Mouse (Mus musculus) effector memory CD4-positive, alpha-beta T cell, adult 7 months (primary cell): Measurements from ENCODE around the gene Tfcp2. TPM values are rescaled to one million over a fixed set of nuclear protein-coding genes. Genes with fewer than 3 reads are reported as not detected.

ENCODE experiments used
- polyA plus RNA-seq: library from polyadenylated mRNA; unstranded; fragments of 100-300 nt; shearing (Covaris generic); gene quantifications from one replicate; pipeline ENCODE4 v1.2.1, GENCODE M21; 2017

The Tfcp2 gene
- polyA plus RNA-seq, result 5.0 TPM

GRCm38 (mm10) chr15:100551326-100552307, at the start of gene Tfcp2:
Gene Tfcp2 (minus strand): TSS chr15:100552008.

GRCm38 (mm10) chr15:100599276-100600046, 47.7 kb upstream of the Tfcp2 start, which contains the start of gene Pou6f1:
Gene Pou6f1 (minus strand): TSS chr15:100599984.

GRCm38 (mm10) chr15:100495102-100495501, 56.7 kb downstream of the Tfcp2 start, which contains the start of gene Csrnp2:
Gene Csrnp2 (minus strand): TSS chr15:100495488.

GRCm38 (mm10) chr15:100468295-100469188, 83.3 kb downstream of the Tfcp2 start, which contains the start of gene Letmd1:
Gene Letmd1 (plus strand): TSS chr15:100469023.

Other genes with a start within 250 kb of the Tfcp2 start
- 15.0 TPM for gene Mettl7a1, start 247.9 kb downstream of the Tfcp2 start, polyA plus RNA-seq
- gene Mettl7a3, start 217.1 kb downstream of the Tfcp2 start, polyA plus RNA-seq, result not detected
- gene Methig1, start 198.9 kb downstream of the Tfcp2 start, polyA plus RNA-seq, result not detected
- gene Mettl7a2, start 198.8 kb downstream of the Tfcp2 start, polyA plus RNA-seq, result not detected
- gene Higd1c, start 187.5 kb downstream of the Tfcp2 start, polyA plus RNA-seq, result not detected
- 0.51 TPM for gene Gm5475, start 129.9 kb downstream of the Tfcp2 start, polyA plus RNA-seq
- gene Slc11a2, start 126.9 kb downstream of the Tfcp2 start, polyA plus RNA-seq, result 36.9 TPM
- 31.8 TPM for gene Letmd1, start 83.0 kb downstream of the Tfcp2 start, polyA plus RNA-seq
- 9.5 TPM for gene Csrnp2, start 56.5 kb downstream of the Tfcp2 start, polyA plus RNA-seq
- 202 TPM for gene Pou6f1, start 48.0 kb upstream of the Tfcp2 start, polyA plus RNA-seq
- 758 TPM for gene Dazap2, start 63.3 kb upstream of the Tfcp2 start, polyA plus RNA-seq
- gene Smagp, start 84.9 kb upstream of the Tfcp2 start, polyA plus RNA-seq, result not detected
- gene Bin2, start 117.5 kb upstream of the Tfcp2 start, polyA plus RNA-seq, result 853 TPM
- 12.7 TPM for gene Cela1, start 135.9 kb upstream of the Tfcp2 start, polyA plus RNA-seq
- gene Galnt6, start 177.4 kb upstream of the Tfcp2 start, polyA plus RNA-seq, result 137 TPM
- gene Slc4a8, start 209.7 kb upstream of the Tfcp2 start, polyA plus RNA-seq, result 4.8 TPM